Mouse (Mus musculus) embryo, embryonic 10 days (tissue): ENCODE measurements around the gene Smc1b.

Experiments
- DNase-seq: peaks from one replicate; pipeline ENCODE4 v3.0.0-alpha.2; 2015; ENCODE audit warnings: low spot score

Gene Smc1b

GRCm38 (mm10) chr15:85131275-85132192 lies at the start of gene Smc1b, which contains the start of gene Ribc2:
TSS of gene Smc1b (minus strand) at chr15:85131964.
TSS of gene Ribc2 (plus strand) at chr15:85132078.
- peak; percentile 92 for DNase-seq

DNA sequence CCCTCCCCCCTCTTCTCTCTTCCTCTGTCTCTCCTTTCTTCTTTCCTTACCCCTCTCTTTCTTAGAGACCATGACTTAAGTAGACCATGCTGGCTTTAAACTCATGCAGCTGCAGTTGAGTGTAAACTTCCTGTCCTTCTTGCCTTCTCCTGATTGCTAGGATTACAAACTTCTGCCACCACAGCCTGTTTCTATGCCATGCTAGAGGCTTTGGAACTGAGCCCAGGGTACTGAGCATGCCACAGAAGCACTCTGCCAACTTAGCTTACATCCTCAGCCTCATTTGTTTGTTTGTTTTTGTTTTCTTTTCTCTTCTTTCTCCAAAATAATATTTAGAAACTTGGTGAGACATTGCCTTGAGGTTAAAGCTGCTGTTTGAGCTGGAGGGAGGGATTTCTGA lies 48.6 kb upstream of the Smc1b start:
- no peak for DNase-seq

DNA sequence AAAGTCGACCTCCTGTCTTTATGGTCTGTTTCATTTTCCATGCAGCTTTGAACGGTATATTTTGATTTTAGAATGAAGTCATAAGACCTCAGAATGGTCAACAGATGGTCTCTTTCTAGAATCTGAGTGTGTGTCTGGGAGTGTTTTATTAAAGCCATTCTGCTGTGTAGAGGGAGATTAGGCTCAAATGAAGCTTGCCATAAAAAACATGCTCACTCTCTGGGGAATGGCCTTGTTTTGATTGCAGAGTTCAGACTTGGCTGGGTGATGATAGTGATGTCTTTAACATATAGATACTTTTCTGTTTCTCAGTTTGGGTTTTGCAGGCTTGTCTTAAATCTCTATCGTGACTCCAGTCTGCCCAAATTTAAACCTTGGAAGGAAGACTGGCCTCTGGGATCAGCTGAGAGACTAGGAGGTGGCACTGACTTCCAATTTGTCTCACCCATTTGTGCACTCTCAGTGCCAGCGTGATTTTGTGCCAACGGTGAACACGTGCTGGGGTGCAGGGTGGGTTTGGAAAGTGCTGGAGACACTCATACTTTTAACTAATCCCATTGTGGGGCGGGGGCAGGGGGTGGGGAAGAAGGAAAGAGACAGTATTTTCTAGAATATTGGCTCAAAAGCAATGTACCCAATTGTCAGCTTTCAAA lies 47.9 kb upstream of the Smc1b start:
- no peak for DNase-seq

DNA sequence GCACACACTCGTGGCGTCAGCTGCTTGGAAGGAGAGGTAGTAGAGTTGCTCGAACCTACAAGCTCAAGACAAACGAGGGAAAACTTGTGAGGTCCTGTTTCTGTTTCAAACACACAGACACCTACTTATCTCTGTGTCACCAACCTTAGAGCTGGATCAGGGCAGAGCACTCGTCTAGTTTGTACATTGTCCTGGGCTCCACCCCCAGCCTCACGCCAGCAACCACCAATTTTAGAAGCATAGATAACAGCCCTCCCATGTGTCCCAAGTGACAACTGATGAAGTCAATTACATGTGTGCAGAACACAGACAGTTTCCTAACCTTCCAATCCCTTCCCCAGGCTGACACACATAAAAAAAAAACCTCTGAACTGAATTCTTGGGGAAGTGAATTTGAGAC lies 46.4 kb upstream of the Smc1b start:
- no peak for DNase-seq

DNA sequence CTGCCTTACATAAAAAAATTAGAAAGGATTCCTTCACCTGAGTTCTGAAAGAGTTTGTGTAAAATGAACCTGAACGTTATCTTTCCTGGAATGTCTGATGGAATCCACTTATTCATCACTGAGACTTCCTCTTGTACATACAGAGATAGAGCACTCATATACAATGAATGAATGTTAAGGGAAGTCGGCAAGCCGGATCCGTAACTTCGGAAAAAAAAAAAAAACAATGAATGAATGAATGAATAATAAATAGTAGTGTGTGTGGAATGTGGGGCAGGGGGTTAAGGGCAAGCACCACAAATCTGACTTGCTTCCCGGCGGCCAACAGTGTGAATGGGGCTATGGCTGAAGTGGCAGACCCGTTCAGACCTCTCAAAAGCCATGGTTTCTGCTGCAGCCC lies 45.8 kb upstream of the Smc1b start:
- peak; percentile 91 for DNase-seq

DNA sequence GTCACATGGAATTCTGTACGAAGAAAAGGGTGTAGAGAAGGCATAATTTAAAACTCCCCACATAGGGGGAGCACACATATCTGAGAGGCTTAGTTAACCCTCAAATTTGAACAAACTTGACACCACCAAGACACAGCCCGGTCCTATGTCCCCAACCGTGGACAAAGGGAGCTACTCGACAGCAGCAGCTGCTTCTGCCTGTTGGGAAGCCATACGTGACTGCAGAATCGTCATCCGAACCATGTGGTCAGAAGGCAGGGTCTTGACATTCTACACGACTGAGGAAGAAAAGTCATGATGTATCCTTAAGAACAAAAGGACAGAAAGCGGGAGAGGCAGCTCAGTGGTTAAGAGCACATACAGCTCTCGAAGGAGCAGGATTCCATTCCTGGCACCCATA lies 42.3 kb upstream of the Smc1b start:
- no peak for DNase-seq

DNA sequence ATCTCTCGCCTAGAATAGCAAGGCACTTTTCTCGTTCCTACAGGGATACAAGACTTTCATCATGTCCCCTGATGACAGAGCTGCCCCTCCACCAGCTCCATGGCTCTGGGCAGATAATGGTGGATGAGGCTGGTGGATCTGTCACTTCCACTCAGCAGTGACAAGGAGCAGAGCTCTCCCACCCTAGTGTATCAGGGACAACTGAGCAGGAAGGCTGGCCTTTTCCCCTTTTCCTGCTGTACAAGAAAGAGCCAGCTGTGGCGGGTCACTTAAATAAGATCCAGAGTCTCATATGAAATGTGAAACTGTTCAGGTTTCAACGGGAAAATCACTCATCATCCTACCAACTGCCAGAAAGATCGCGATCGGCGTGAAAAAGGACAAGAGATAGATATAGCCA lies 41.7 kb upstream of the Smc1b start:
- DNase-seq: peak; percentile 42

DNA sequence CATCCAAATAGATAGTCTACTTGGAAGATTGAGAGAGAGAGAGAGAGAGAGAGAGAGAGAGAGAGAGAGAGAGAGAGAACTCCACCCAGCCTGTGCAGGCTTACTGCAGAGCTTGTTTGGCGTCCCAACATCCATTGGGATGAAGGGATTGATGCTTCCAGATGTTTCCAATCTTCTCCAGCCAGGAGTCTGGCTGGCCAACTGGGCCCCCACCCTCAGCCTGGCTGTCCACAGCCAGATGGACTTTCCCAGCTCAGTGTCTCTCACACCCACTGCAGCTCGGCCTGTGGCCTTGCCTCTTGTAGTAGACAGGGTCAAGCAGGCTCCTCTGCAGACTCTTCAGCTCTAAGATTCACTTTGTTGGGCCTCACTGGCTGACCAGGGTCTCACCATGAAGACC lies 40.3 kb upstream of the Smc1b start:
- DNase-seq: no peak

DNA sequence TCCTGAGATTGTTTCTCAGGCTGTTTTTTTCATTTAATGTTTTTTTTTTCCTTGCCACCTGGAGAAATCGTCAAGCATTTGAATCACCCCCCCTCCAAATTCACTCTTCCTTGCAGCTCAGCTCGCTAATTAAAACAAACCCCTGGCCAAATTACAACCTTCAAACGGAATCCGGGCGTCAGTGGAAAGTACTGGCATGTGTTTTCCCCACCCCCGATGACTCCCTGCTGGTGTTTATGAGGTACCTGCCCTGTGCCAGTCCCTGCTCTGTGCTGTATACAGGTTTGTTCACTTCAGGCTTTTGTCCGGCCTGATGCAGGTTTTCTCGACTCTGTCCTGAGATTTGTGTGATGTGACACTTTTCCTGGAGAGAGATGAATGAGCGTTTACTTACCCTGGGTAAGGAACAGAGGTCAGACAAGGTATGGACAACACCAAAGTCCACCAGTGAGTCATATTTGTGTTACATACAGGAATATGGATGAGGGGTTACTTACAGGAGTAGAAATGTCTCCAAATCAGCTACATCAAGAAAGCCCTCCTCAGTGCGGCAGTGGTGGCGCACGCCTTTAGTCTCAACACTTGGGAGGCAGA lies 35.4 kb upstream of the Smc1b start:
- no peak for DNase-seq

GRCm38 (mm10) chr15:85166433-85166933 lies 34.7 kb upstream of the Smc1b start:
- DNase-seq: peak; percentile 72

DNA sequence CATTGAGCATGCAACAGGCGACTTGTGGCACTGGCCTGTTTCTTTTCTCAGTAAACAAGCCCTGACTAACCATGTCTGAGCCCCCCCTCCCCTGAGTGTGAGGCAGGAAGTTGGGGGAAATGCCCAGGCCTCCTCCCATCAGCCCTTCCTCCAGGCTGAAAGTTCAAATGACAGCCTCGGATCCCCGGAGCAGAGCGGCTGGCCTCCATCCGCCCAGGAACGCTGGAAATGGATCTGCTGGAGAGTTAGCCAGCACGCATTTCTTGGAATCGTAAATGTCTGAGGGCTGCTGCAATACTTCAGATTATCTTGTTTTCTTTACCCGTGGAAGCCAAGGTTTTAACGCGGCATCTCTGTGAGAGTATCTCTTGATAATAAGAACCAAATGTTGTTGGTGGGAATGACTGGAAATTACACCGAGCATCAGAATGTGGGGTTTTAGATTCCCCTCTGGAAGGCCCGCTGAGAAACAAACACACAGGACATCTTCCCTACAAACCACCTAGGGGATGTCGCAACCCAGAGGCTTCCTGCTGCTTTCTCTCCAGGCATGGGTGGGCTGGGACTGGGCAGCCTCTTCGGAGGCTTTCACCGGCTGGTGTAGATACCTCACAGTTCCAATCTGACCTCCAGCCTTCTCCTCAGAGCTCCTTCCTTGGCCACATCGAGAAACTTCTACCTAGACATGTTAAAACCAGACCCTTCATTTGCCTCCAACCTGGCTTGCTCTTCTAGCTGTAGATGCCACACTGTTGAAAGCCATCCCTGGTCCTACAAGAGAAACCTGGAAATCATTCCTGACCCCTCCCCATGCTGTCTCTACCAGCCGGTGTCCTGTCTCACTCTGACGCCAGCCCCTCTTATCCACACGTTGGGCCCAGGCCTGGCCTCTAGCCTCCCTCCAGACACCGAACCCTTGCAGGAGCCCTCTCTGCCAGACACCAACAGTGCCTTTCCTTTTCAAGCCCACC lies 31.2 kb upstream of the Smc1b start:
- peak; percentile 55 for DNase-seq

GRCm38 (mm10) chr15:85161416-85161815 lies 29.7 kb upstream of the Smc1b start:
- no peak for DNase-seq

DNA sequence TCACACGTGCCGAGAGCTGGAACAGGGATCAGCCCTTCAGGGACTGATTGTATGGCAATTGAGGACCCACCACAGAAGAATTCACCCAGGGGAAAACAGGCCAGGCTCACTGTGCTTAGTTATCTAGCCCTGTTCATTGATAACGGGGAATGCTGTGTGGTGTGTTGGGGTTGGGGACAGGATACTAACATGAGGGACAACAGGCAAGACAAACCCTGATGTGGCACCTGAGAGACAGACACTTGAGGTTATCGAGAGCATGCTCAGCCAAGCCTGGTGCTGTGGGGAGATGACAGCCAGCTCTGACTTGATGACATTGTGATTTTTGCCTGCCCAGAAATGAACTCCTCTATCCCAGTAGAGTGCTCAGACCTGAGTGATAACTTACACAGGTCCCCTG lies 24.4 kb upstream of the Smc1b start:
- no peak for DNase-seq

GRCm38 (mm10) chr15:85154091-85154490 lies 22.3 kb upstream of the Smc1b start:
- DNase-seq: no peak

DNA sequence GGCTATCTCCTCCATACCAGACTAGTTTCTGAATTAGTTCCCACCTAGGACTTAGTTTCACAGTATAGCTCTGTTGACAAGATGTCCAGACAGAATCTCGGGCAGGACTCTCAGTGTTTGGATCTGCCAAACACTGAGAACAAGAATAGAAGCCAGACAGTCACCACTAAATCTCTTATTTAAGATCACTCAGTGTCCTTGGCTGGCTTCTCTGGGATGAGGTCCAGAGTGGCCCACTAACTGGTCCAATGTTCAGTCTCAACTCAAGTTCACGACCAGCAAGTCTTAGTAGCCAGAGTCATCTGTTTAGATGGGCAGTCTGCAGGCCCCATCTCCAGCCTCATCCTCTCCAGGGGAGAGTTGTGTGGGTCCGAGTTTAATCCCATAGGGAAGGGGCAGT lies 20.8 kb upstream of the Smc1b start:
- DNase-seq: no peak

GRCm38 (mm10) chr15:85151433-85151918 lies 19.7 kb upstream of the Smc1b start:
- peak; percentile 90 for DNase-seq

DNA sequence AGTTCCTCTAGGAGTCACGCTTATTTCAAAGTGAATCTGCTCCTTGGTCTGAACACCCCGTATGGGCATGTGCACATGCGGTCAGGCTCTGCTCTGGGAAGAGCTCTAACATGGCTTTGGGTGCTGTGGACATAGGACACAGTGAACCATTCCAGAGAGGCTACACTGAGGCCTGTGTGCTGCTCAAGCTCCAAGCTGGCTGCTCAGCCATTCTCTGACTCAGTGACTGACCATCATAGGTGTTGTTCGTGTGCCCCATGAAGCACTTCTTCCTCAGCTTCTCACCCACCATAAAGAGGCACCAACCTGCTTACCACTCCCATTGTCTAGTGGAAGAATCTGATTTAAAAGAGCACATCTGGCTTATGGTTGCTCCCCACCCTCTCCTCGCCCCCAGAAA lies 12.5 kb upstream of the Smc1b start:
- no peak for DNase-seq

- no peak for DNase-seq
Measured at GRCm38 (mm10) chr15:85143747-85144146, 12.0 kb upstream of the Smc1b start.

DNA sequence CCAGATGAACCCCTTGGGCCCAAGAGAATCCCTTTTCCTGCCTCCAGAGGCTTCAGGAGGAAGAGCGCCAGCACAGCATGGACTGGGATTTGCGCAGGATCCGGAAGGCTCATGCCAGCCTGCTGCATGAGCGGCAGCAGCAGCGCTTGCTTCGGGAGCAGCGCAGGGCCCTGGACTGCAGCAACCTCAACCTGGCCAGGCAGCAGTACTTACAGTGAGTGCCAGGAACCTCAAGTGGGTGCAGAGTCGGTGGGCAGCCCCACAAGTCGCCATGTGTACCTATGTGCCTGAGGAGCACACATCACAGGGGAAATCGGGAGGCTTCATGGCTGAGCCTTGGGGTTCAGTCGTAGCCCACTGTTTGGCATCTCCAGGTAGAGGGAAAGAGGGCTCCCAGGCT lies 11.4 kb upstream of the Smc1b start:
- DNase-seq: no peak

GRCm38 (mm10) chr15:85142441-85142840 lies 10.7 kb upstream of the Smc1b start:
- DNase-seq: no peak

GRCm38 (mm10) chr15:85141290-85141689 lies 9.5 kb upstream of the Smc1b start:
- no peak for DNase-seq
